Mouse (Mus musculus): ENCODE measurements at regions not wholly inside any gene's neighbourhood (a gene's known extent, or its start where the extent isn't known, plus 50 kb on each side); places are given as distances from the start of the nearest gene placed in this dataset.

DNA sequence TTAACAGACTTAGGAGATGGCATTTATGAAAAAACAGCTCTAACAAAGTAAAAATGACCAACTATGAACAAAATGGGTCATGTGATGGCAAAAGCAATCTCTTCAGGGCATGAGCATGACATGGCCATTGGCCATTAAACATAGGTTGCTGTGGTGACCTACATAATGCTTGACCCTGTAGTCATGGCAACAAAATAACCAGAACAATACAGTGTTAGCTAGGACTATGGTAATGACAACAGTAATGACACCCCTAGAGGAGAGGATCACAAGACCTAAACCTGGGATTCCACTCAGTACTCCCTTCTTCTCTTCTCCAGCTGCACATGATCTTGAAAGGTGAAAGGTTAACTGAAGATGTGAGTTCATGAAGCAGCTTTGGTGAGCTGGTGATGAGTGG lies 85.0 kb upstream of the Nanos1 start:
- TF ChIP-seq NRF1 (IDR thresholded peaks at IDR 0.05; ENCODE audit: low read depth, low read length) (no peak), CTCF (conservative IDR thresholded peaks at IDR 0.05 in 1 of 2, IDR thresholded peaks at IDR 0.05 in 1 of 2; ENCODE audit: low read depth in 2 of 2, low read length in 2 of 2) (no peak), ZNF384 (IDR thresholded peaks at IDR 0.05; ENCODE audit: low read depth, low read length) (no peak)
